Mouse (Mus musculus) cortical plate, adult 2 months (tissue): ENCODE measurements at regions not wholly inside any gene's neighbourhood (a gene's known extent, or its start where the extent isn't known, plus 50 kb on each side); places are given as distances from the start of the nearest gene placed in this dataset.

ENCODE experiments used
- CTCF ChIP-seq: fragments of 200-500 bp; IDR thresholded peaks from 2 replicates; pipeline ENCODE4 v1.5.1; 2011; ENCODE audit warnings: mild to moderate bottlenecking, control low read depth, low read length; ENCODE audit not compliant: insufficient read depth; ENCODE audit errors: extremely low read depth
- POLR2A ChIP-seq: fragments of 200-500 bp; IDR thresholded peaks from 2 replicates; pipeline ENCODE4 v1.6.1; 2011; ENCODE audit warnings: mild to moderate bottlenecking, low read length, control low read depth; ENCODE audit not compliant: insufficient read depth; ENCODE audit errors: extremely low read depth

- TF ChIP-seq CTCF (no peak), POLR2A (no peak)
Measured at GRCm38 (mm10) chr12:54263733-54264417, 60.2 kb upstream of the Egln3 start.
